Mouse (Mus musculus): ENCODE measurements around the gene Ncoa5.

GRCm38 (mm10) chr2:165004237-165004636, 30.4 kb downstream of the Ncoa5 start:
- TF ChIP-seq CTCF (IDR thresholded peaks at IDR 0.05; ENCODE audit: extremely low read depth, insufficient read depth, insufficient read length, insufficient replicate concordance) (no peak), POLR2A (IDR thresholded peaks at IDR 0.05; ENCODE audit: low read depth, low read length) (no peak)
